Mouse (Mus musculus) embryo, embryonic 9.5 days (tissue): Measurements from ENCODE around the gene Taf8.

Experiments
- DNase-seq: peaks from one replicate; pipeline ENCODE4 v3.0.0-alpha.2; 2017; ENCODE audit errors: extremely low spot score

The Taf8 gene

DNA sequence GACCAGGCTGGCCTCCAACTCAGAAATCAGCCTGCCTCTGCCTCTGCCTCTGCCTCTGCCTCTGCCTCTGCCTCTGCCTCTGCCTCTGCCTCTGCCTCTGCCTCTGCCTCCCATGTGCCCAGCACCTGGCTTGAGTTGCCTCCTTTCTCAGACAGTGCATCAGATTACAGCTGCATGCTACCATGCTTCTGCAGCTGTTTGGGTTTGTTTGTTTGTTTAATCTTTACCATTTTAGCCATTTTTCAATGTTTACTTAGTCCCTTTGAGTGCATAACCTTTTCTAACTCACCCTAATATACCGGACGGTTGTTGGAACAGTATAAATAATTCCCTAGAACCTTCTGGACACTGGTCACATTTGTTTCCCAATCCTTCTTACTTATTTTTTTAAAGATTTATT lies 43.2 kb downstream of the Taf8 start:
- no peak for DNase-seq

DNA sequence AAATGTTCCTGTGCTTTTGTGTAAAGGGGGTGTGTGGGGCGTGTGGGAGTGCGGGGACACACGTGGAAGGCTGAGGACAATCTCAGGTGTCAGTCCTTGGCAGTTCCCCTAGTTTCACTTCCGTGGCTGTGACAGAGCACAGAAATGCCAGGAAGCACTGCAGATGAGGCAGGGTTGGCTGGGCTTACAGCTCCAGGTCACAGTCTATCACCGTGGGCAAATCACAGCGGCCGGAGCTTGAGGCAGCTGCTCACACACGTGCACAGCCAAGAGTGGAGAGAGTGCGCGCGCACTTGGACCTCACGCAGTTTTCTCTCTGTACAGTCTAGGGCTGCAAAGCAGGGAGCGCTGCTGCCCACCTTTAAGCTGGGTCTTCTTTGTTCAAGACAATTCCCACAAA lies 43.8 kb downstream of the Taf8 start:
- no peak for DNase-seq

DNA sequence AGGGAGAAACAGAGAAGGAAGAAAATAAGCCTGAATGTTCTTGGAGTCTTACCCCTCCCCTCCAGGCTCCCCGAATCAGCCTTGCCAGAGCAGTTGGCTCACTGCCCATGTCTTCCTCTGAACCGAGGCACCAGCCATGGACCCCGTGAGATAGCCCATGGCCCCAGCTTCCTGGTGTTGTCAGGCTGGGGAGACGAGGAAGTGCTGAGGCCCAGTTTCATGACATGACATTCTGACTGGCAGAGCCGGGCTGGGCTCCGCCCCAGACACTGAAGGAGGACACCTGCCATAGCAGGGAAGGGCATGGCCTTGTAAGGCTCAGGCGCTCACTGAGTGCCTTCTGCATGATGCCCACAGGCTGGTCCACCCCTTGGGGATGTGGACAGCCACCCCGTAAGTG lies 47.4 kb downstream of the Taf8 start:
- DNase-seq, result no peak

DNA sequence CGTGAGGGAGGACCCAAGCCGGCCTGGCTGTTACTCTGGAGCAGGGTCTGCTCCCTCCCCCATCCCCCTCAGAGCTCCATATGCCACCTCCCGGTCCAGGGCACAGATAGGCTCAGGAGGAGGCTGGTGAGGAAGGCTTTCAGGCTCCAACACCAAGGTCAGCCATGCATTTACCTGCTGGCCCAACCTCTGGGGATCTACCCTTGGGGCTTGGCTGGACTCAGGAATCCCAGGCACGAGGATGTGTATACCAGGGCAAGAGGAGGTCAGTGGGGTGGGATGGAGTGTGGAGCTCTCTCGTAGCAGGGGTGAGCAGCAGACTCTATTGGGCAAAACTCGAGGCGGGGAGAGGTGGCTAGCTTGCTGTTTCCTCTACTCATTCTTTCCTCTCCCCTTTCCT lies 49.2 kb downstream of the Taf8 start:
- no peak for DNase-seq

DNA sequence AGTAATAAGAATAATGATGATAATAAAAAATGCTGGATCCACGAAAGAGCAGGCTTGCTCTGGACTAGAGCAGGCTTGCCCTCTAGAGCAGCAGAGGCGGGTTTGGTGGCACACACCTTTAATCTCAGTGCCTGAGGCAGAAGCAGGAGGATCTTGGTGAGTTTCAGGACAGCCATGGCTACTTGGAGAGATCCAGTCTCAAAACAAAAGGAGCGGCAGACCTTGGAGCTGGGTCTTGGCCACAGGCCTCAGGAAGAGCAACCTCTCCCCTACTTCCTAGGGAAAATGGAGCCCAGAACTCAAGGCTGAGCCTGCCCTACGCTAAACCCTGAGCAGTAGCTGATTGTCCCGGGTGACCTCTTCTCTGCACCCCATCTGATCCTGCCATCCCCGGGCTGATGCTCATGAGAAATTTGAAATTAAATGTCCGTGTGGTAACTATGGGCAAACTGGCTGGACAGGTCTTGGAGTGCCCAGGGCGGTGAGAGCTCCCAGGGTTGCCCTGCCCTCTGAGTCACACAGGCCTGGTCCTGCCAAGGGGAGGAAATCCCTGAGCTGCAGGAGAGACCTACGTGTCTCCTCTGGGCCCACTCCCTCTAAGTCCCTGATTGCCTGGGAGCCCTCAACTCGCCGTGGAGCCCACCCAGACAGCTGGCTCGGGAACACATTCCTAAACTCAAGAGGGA lies 51.1 kb downstream of the Taf8 start:
- no peak for DNase-seq

DNA sequence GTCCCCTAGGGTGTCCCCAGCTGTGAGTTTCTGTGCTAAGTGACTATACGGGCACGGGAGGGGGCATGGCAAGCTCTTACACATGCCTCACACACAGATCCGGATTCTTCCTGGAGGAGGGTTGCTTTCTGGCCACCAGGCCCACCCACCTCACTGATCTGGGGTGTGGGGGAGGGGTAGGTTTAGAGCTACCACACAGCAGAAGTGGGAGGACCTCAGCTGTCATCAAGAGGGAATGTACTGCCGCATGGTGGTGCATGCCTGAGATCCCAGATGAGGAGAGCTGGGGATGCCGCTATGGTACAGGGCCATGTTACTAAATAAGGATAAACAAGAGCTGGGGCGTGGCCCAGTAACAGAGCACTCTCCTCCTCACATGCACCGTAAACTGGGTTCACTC lies 51.9 kb downstream of the Taf8 start:
- no peak for DNase-seq

DNA sequence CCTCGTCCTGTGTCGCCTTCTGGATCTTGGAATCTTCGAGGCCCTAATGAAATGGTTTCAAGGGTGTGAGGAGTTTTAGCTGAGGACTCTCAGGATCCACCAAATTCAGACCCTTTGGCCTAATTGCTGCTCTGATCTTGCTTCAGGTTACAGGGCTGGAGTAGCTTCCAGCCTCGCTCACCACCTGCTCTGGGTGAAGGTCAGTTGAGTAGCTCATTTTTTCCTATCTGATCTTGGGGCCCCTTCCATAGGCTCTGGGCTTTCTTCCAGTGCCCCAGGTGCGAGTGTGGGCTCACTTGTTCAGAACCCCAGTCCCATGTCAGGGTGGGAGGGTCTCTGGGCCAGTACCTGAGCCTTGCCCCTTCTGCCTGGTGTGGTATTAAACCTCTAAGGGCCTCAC lies 52.7 kb downstream of the Taf8 start:
- no peak for DNase-seq

DNA sequence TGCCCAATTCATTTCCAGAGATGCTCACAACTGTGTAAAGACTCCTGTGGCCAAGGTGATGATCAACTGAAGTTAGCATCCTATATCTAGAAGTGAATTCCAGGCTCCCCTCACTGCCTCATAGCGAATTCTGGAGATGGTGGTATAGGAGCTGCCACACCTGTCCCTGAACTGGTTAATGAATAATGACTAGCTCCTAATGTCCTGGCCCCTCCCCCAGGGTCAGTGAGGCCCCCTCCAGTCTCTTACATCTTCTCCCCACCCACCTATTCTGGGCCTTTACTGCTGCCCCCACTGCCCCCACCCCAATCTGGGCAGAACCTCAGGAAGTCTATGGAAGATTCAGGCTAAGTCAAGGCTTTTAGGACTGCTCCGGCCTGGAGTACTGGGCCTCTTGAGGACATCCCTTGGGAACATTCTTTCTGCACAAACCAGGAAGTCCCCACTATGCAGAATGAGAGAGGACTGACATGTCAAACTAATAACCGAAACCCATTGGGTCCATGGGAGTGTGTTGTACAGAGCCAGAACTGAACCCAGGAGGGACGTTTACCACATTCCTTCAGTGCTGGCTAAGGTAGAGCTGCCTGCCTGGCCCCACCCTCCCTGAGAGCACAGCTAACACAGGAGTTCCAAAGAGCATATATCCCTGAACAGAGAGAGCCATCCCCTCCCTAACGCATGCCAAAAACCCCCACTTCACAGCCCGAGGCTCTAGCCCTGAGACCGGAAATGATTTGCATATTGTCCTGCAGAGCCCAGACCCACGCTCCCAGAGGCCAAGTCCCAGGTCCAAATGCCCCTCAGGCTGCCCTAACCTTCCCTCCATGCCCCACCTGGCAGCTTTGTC lies 53.3 kb downstream of the Taf8 start:
- DNase-seq, result no peak

DNA sequence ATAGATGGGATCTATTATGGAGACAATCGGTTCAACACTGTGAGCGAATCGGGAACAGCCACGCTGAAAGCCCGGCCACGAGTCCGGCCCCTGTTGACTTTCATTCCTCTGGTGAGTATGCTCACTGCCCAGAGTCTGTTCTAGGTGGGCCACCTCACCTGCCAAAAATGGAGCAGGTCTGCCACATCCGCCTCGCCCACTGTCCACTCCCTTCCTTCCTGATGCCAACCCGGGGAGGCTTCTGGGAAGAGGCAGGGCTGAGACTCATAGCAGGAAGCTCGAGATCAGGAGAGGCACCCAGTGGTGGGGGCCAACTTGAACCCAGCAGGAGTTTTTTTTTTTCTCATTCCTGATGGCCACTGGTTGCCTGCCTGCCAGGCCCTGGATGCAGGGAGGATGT lies 55.5 kb downstream of the Taf8 start:
- no peak for DNase-seq

DNA sequence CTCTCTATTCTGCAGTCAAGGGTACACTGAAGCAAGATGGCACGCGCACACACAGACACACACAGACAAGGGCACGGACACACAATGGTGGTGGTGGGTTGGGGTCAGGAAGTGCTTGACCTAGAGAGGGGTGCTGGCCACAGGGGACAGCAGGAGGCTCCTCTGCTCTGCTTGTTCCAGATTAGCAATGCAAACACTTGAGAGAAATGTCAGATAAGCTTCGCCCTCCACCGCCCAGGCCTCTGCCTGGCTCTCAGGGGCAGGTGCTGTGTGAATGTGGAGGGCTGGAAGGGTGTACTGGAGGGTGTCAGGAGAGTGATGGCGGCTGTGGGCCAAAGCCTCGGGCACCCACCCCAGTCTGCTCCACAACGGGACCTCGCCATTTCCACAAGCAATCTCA lies 56.1 kb downstream of the Taf8 start:
- no peak for DNase-seq

DNA sequence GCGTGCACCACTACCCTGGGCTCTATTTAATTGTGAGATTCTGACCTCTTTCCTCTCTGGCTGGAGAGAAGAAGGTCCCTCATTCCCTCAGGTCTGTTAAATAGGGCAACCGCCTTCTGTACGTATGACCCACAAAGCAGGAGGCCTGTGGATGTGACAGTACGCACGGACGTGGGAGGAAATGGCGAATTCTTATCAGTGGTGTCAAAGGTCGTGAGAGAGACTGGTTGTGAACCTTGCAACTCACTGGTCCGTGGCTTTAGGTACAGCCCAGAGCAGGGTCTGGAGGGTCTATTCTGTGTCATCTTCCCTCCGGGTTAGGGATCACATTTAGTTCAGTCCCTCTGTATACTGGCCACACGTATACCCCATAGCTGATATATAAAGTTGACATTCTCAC lies 56.6 kb downstream of the Taf8 start:
- DNase-seq, result no peak

DNA sequence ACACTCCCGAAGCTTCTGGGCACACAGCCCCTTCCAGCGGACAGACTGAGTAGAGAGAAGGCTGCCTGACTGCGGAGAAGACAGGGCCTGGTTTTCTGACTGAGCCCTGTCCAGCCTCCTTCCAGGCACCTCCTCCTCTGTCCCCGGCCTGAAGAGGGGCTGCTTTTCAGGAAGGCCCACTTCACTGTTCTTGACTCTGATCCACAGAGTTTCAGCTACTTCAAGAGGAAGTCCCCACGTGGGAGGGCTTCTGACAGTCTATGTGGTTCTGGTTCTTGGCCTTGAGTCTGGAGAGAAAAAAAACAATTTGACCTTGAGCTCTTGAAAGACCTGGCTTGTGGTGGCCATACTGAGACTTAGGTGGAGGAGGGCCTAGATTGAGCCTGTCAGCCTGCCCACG lies 58.0 kb downstream of the Taf8 start:
- DNase-seq, result no peak

DNA sequence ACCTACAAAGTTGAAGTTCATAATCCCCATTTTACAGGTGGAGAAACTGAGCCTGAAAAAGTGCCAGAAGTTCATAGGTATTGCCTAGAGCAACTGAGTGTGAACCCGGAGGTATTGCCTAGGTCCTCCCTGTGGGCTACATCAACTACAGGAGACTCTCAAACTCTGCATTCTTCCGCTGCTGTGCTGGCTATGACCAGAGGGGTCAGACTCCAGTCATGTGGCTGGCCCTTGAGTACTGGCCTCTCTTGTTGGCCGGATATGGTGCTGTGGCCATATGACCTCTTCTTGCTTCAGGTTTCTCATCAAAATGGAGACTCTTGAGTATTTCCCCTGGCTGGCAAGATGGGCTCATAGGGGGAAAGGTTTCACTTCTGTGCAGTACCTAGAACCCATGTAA lies 59.8 kb downstream of the Taf8 start:
- no peak for DNase-seq

DNA sequence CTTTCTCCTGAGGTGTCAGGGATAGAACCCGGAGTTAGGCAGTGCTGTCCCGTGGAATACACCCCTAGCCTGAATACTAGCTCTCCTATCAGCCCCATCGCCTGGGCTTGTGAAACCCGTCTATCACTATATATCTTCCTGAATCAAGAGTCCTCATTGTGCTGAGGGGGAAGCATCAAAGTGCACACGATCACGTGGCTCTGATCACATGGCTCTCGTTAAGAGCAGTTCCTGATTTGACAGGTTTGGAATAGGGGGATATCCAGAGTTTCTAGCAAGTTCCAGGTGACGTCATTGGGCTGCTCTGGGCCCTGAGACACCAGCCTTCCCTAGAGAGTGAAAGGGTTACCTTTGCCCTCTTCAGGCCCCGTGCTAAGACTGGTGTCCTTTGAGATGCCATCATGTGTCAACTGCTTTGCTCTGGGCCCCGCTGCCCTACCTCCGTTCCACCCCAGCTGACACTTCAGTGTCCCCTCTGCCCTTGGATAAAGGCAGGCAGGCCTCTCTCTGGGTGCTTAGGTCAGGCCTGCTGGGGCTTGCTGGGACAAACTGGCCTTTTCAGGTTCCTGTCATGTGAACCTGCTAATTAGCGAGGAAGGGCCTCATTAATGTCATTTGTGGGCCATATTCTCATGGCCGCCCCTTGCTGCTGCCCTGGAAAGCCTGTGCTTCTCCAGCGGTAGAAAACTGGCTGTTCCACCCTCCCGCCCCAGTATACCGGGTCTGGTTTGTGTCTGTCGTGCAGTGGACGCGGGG lies 60.6 kb downstream of the Taf8 start:
- no peak for DNase-seq

DNA sequence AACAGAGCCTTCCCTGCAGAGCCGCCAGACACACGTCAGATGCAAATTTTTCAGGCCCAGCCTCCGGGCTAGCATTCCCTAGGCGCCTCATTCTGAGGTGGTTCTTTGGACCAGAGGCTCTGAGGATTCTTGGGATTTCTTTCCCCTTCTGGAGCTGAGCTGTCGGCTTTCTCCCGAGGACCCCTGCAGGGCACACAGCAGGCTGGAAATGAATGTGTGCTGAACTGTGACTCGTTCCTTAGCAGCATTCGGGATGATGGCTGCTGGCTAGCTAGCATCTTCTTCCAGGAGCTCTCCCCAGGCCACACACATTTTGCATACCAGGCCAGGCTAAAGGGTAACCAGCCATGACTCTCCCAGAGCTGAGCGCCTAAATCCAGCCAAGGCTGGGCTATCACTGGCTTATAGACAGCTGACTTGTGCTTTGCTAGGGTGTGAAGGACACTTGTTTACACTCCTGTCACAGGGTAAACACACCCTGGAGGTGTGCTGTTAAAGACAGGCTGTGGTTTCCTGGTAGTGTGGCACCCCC lies 61.7 kb downstream of the Taf8 start:
- DNase-seq, result peak; percentile 46

DNA sequence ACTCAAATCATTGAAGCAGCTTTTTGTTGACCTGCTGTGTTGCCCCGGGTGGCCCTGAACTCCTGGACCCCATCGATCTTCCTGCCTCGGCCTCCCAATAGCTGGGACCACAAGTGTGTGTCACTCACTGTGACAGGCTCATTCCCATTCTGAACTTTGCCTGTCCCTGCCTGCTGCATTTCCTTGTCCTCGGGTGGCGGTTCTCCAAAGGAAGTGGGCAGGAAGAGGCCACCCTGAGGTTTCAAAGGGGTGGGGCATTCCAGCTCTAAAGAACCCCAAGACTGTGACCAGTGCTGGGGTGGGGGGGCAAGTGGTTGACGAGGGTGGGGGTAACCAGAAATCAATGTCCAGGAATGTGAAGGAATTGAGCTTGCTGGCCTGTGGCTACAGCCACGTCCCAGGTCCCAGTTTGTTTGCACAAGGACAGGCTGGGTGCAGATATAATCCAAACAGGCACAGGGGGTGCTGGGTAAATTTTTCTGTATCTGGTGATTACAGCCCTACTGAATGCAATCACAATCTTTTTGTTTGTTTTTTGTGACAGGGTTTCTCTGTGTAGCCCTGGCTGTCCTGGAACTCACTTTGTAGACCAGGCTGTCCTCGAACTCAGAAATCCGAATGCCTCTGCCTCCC lies 62.6 kb downstream of the Taf8 start:
- DNase-seq, result no peak

DNA sequence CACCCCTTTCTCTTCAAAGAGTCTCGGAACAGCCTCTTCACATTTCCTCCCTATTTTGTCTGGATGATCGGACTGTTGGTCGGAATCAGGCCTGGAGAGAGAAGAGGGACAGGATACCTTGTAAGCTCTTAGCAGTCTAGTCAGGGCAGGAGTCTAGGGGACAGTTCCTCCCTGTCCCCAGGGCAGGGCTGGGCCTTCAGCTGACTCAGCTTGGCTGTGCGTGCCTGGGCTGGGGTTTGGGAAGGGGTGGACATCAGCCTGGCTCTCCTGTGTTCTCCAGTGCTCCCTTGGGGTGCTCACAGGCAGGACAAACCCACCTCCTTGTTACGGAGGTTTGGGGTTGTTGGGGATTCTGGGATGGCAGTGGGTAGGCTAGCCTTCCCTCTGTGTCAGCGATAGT lies 63.5 kb downstream of the Taf8 start:
- DNase-seq, result no peak

DNA sequence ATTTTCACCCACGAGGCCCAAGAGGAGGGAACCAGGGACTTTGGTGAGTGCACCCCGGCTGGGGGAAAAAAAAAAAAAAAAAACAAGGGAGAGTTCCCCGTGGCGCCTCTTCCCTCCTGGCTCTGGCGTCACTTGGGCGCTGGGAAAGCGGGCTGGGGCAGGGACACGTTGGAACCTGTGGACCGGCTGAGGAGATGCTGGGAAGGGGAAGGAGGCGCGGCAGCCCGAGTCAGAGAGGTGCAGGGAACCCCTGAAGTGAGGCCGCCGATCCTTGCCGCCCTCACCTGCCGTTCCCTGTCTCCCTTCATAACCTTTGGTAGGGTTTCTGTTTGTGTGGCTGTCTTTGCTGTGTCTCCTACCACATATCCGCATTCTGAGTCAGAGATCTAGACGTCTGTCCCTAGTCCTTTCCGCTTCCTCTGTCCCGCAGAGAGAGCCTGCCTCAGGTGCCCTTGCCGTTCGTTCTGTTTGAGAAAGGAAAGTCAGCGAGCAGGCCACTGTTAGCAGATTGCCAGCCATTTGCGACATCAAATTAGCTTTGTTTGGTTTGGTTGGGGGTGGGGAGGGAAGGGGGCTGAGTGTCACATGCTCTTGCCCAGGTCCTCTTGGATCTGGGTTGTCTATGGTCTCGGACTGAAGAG lies 65.1 kb downstream of the Taf8 start, which contains the start of gene 1700001C19Rik:
Gene 1700001C19Rik (minus strand): TSS at position 470 of the 641 bp plus-strand sequence.
- DNase-seq, result no peak

DNA sequence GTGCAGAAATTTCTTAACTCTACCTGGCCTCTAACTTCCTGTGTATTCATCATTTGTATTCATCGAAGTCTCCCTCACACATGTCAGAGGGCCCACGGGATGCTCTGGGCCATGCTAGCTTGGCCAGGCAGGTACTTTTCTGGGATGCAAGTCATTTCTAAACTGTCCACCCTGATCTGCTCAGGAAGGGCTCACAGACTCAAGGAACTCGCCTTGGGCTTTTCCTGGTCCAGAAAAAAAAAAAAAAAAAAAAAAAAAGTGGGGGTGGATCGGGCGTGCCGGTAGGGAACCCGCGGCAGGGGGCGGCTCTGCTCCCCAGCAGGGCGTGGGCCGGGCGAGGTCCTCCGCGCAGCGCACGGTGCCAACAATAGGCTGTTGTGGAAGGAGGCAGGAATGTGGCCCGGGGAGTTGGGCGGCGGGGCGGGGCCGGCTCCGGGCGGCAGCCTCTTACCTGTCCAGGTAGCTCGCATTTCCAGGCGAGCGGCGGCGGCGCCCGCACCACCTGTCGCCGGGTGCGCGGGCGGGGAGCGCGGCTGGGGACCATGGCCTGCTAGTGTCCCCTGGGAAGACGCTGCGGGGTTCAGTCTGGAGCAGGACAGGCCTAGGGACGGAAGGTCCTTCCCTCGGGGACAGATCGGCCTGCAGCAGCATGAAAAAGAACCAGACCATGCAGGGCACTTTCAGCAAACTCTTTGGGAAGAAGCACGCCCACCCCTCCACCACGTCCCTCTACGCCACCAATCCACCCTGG lies 65.8 kb downstream of the Taf8 start, which contains the start of gene AI661453:
Gene AI661453 (plus strand): TSS at position 460 of the 751 bp plus-strand sequence.
- DNase-seq, result no peak
